Comparison of ENCODE assay signal across 8 mouse cellular contexts in the genomic region with DNA sequence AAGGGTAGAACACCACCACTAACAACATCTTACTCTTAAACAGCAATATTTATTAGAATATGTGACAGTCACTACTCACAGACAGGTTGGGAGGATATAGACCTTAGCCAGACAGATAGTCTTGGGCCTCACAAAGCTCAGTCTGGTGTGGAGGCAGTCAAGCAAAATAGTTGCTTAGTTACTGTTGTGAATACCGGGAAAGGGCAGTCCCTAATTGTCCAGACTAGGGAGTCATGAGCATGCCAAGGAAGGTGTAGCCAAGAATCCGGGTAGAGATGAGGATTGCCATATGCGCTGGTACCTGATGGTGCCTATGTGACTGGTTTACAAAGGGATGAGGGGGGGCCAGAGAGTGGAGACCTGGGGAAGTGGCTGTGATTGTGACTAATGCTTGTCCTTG. TPM values are rescaled to one million over a fixed set of nuclear protein-coding genes. Genes with fewer than 3 reads are reported as not detected.
A peak's percentile ranks its signal among the peaks of the same experiment; 100 is the strongest.
DNase-seq lines count a peak whose midpoint lies in the region; ATAC-seq and TF ChIP-seq lines count a peak whose summit lies in the region.

No protein-coding gene starts in this region.

- peaks cover 9% of the 10 kb centered on the region for H3K4me1 ChIP-seq in lung, adult 2 months (ENCODE audit: control insufficient read depth, insufficient read depth, low read length)
- H3K4me1 ChIP-seq in hindbrain, embryonic 16.5 days (ENCODE audit: control insufficient read depth, insufficient read depth, low read depth, low read length) = peaks cover 8% of the 10 kb centered on the region
- peaks cover 17% of the 10 kb centered on the region for H3K4me1 ChIP-seq in midbrain, embryonic 10.5 days

- TF ChIP-seq CTCF in lung, adult 2 months (IDR thresholded peaks at IDR 0.05; ENCODE audit: insufficient read depth, low read length) = no peak
- no peak for TF ChIP-seq CTCF in brain, embryonic 14.5 days (IDR thresholded peaks at IDR 0.05; ENCODE audit: borderline replicate concordance, extremely low read depth, insufficient read depth, insufficient read length)

- DNase-seq in lung, adult 2 months = no peak
- no peak for DNase-seq in lung, postnatal 25 days (ENCODE audit: low spot score)
- peak; percentile 5 for DNase-seq in brain, embryonic 14.5 days (ENCODE audit: low read depth)
- no peak for DNase-seq in midbrain, embryonic 10.5 days (ENCODE audit: low spot score)
- DNase-seq in ovary, postnatal 14 days (ENCODE audit: low spot score) = no peak
- no peak for DNase-seq in gastrocnemius, adult 18-20 months (ENCODE audit: low spot score)
- no peak for DNase-seq in layer of hippocampus, adult 8-10 months (ENCODE audit: low spot score in 2 of 2)

- H3K27ac ChIP-seq in hindbrain, embryonic 16.5 days (ENCODE audit: low read depth, low read length) = peak overlapping the region; percentile 79
- H3K27ac ChIP-seq in midbrain, embryonic 10.5 days (replicated peaks) = peak overlapping the region; percentile 87

- 26% methylated on average over 3 of the region's 3 CpGs for WGBS in lung, adult 2 months
- 37% methylated on average over 3 of the region's 3 CpGs for WGBS in hindbrain, embryonic 16.5 days
- 53% methylated on average over 3 of the region's 3 CpGs for WGBS in midbrain, embryonic 10.5 days

- TF ChIP-seq POLR2A in lung, adult 2 months (IDR thresholded peaks at IDR 0.05; ENCODE audit: borderline replicate concordance, extremely low read depth, low read depth, low read length) = no peak
- no peak for TF ChIP-seq POLR2A in brain, embryonic 14.5 days (IDR thresholded peaks at IDR 0.05; ENCODE audit: borderline replicate concordance, extremely low read depth, insufficient read depth, insufficient read length, poor library complexity, severe bottlenecking)

- no peaks in the 10 kb centered on the region for H3K27me3 ChIP-seq in hindbrain, embryonic 16.5 days (replicated peaks; ENCODE audit: control insufficient read depth, insufficient read depth, low read length)
- no peaks in the 10 kb centered on the region for H3K27me3 ChIP-seq in midbrain, embryonic 10.5 days (ENCODE audit: low read depth, poor library complexity, severe bottlenecking)

- H3K4me2 ChIP-seq in hindbrain, embryonic 16.5 days (ENCODE audit: low read length) = peak overlapping the region; percentile 70

- H3K4me3 ChIP-seq in lung, adult 2 months (replicated peaks; ENCODE audit: extremely low read depth, low read depth, low read length) = peak overlapping the region; percentile 79
- peak overlapping the region; percentile 85 for H3K4me3 ChIP-seq in hindbrain, embryonic 16.5 days (ENCODE audit: low read length)
- peak overlapping the region; percentile 94 for H3K4me3 ChIP-seq in midbrain, embryonic 10.5 days

- H3K36me3 ChIP-seq in hindbrain, embryonic 16.5 days (ENCODE audit: control insufficient read depth, insufficient read depth, low read length) = peaks cover 8% of the 10 kb centered on the region
- H3K36me3 ChIP-seq in midbrain, embryonic 10.5 days = peaks cover 33% of the 10 kb centered on the region

- ATAC-seq in hindbrain, embryonic 16.5 days = no peak

- peak overlapping the region; percentile 87 for H3K9ac ChIP-seq in hindbrain, embryonic 16.5 days (ENCODE audit: low read depth, low read length)

- H3K9me3 ChIP-seq in hindbrain, embryonic 16.5 days (ENCODE audit: control insufficient read depth, low read length) = no peaks in the 10 kb centered on the region
- H3K9me3 ChIP-seq in midbrain, embryonic 10.5 days (replicated peaks) = no peaks in the 10 kb centered on the region

RNA-seq across cellular contexts. Expression of a gene that starts 0.7 kb away (rescaled TPM):
- 18.9 and 28.4 TPM in 2 replicates for polyA plus RNA-seq in lung, adult 2 months (2012; rRNA removed)
- polyA plus RNA-seq in brain, embryonic 14.5 days (2012; rRNA removed) = 17.5 and 29.2 TPM in 2 replicates
- polyA plus RNA-seq in hindbrain, embryonic 16.5 days (2015; fragmentation: Nextera tagmentation; extraction: Ambion mirVana) = 34.6 and 37.4 TPM in 2 replicates
- 20.2 and 25.0 TPM in 2 replicates for polyA plus RNA-seq in midbrain, embryonic 10.5 days (2016; fragmentation: Nextera tagmentation; extraction: Ambion mirVana)
- 10 to 100 TPM; 36.4 to 41.2 TPM for total RNA-seq in gastrocnemius, adult 18-20 months (2021)
- 10 to 100 TPM; 57.4 to 64.9 (median 62.5) TPM for total RNA-seq in layer of hippocampus, adult 8-10 months (2022)

RNA-seq across cellular contexts. Expression of a gene that starts 21.5 kb away (rescaled TPM):
- 0.12 and 0.14 TPM in 2 replicates for polyA plus RNA-seq in lung, adult 2 months (2012; rRNA removed)
- polyA plus RNA-seq in brain, embryonic 14.5 days (2012; rRNA removed) = 5.6 and 10.2 TPM in 2 replicates
- 18.0 and 19.2 TPM in 2 replicates for polyA plus RNA-seq in hindbrain, embryonic 16.5 days (2015; fragmentation: Nextera tagmentation; extraction: Ambion mirVana)
- polyA plus RNA-seq in midbrain, embryonic 10.5 days (2016; fragmentation: Nextera tagmentation; extraction: Ambion mirVana) = 1.3 and 1.6 TPM in 2 replicates
- total RNA-seq in gastrocnemius, adult 18-20 months (2021) = not detected
- total RNA-seq in layer of hippocampus, adult 8-10 months (2022) = 1 to 10 TPM; 3.4 to 4.6 (median 4.0) TPM

RNA-seq across cellular contexts. Expression of a gene that starts 28.7 kb away (rescaled TPM):
- 0.12 TPM in 1 of 2 replicates, not detected in the other for polyA plus RNA-seq in lung, adult 2 months (2012; rRNA removed)
- polyA plus RNA-seq in brain, embryonic 14.5 days (2012; rRNA removed) = 0.14 and 0.18 TPM in 2 replicates
- polyA plus RNA-seq in hindbrain, embryonic 16.5 days (2015; fragmentation: Nextera tagmentation; extraction: Ambion mirVana) = 0.72 and 0.79 TPM in 2 replicates
- polyA plus RNA-seq in midbrain, embryonic 10.5 days (2016; fragmentation: Nextera tagmentation; extraction: Ambion mirVana) = not detected in 2 replicates
- total RNA-seq in gastrocnemius, adult 18-20 months (2021) = not detected
- total RNA-seq in layer of hippocampus, adult 8-10 months (2022) = under 1 TPM in 3 of 4 experiments, not detected in 1; 0.25 to 0.29 (median 0.25) TPM

RNA-seq across cellular contexts. Expression of a gene that starts 28.9 kb away (rescaled TPM):
- 0.80 and 1.1 TPM in 2 replicates for polyA plus RNA-seq in lung, adult 2 months (2012; rRNA removed)
- polyA plus RNA-seq in brain, embryonic 14.5 days (2012; rRNA removed) = 0.18 and 0.26 TPM in 2 replicates
- polyA plus RNA-seq in hindbrain, embryonic 16.5 days (2015; fragmentation: Nextera tagmentation; extraction: Ambion mirVana) = 0.81 and 1.4 TPM in 2 replicates
- not detected in 2 replicates for polyA plus RNA-seq in midbrain, embryonic 10.5 days (2016; fragmentation: Nextera tagmentation; extraction: Ambion mirVana)
- not detected for total RNA-seq in gastrocnemius, adult 18-20 months (2021)
- total RNA-seq in layer of hippocampus, adult 8-10 months (2022) = not detected

RNA-seq across cellular contexts. Expression of a gene that starts 51.3 kb away (rescaled TPM):
- polyA plus RNA-seq in lung, adult 2 months (2012; rRNA removed) = 16.6 and 18.6 TPM in 2 replicates
- 1,642 and 1,750 TPM in 2 replicates for polyA plus RNA-seq in brain, embryonic 14.5 days (2012; rRNA removed)
- 1,546 and 1,575 TPM in 2 replicates for polyA plus RNA-seq in hindbrain, embryonic 16.5 days (2015; fragmentation: Nextera tagmentation; extraction: Ambion mirVana)
- polyA plus RNA-seq in midbrain, embryonic 10.5 days (2016; fragmentation: Nextera tagmentation; extraction: Ambion mirVana) = 1,603 and 1,647 TPM in 2 replicates
- 1 to 10 TPM in 1 of 2 experiments, under 1 TPM in 1; 0.64 to 1.1 TPM for total RNA-seq in gastrocnemius, adult 18-20 months (2021)
- 10 to 100 TPM; 55.9 to 79.7 (median 68.7) TPM for total RNA-seq in layer of hippocampus, adult 8-10 months (2022)
